ENCODE assay signal across 12 mouse cellular contexts in the genomic region with DNA sequence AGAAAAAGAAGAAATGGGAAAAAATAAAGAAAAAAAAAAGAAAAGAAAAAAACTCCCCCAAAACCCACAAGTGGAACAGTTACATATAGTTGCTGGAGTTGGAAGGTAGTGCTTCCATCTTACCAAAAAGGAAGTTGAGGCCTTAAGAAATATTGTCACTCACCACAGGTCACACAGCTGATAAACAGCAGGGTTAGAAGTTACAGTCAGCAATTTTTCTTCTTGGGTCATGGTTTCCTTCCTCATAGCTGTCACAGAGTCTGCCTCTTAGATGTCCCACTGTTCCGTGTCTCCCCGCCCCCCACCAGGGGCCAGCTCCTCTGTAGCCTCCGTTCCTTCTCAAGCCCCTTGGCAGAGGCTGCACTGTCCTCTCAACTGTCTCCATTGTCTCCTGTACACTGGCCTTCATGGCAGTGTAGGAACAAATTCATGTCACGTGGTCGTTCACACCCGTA. TPM values are rescaled to one million over a fixed set of nuclear protein-coding genes. Genes with fewer than 3 reads are reported as not detected.
DNase-seq lines count a peak whose midpoint lies in the region; TF ChIP-seq lines count a peak whose summit lies in the region.
"Had no signal": no experiment of that assay in that cellular context is flagged by ENCODE, and none has a peak within 500 bp of the region (broad histone marks: within the 10 kb centered on the region; RNA-seq: fewer than 3 reads in every experiment).

No protein-coding gene starts in this region.

- TF ChIP-seq POLR2A in bone marrow macrophage, adult 2 months (IDR thresholded peaks at IDR 0.05; ENCODE audit: borderline replicate concordance, low read depth, low read length), result no peak
- TF ChIP-seq POLR2A in cerebellum, adult 2 months (IDR thresholded peaks at IDR 0.05; ENCODE audit: borderline replicate concordance, insufficient read depth, low read length), result no peak

- peaks cover 15% of the 10 kb centered on the region; the same call in 1 of the 2 replicates for H3K36me3 ChIP-seq in macrophage (ENCODE audit: inconsistent target)
- H3K36me3 ChIP-seq: heart, embryonic 13.5 days; limb, embryonic 12.5 days had no signal

- peak overlapping the region; percentile 34 for H3K27ac ChIP-seq in bone marrow macrophage, adult 2 months (ENCODE audit: insufficient read depth, low read depth, low read length)
- H3K27ac ChIP-seq in macrophage, result peak overlapping the region; percentile 96
- H3K27ac ChIP-seq in cerebellum, adult 2 months (ENCODE audit: insufficient read depth, low read length), result no peak overlapping the region
- H3K27ac ChIP-seq: heart, embryonic 13.5 days; limb, embryonic 12.5 days had no signal

- DNase-seq in heart, adult 8-10 months (ENCODE audit: low spot score), result peak; percentile 20
- no peak for DNase-seq in heart, postnatal 25 days (ENCODE audit: low spot score)
- peak; percentile 46 for DNase-seq in kidney, postnatal 10 days
- no peak for DNase-seq in thymus, adult 18-20 months
- DNase-seq in cerebellum, adult 9-10 months, result no peak
- no peak for DNase-seq in cerebellum, adult 2 months
- DNase-seq: cerebellum, postnatal 36 days; right cerebral cortex, postnatal 25 days had no signal

- 6% methylated on average over 6 of the region's 6 CpGs for WGBS in macrophage (ENCODE audit: missing documents)
- WGBS in cerebellum, adult 2 months, result 79% methylated on average over 6 of the region's 6 CpGs

- H3K4me3 ChIP-seq in bone marrow macrophage, adult 2 months (ENCODE audit: insufficient read depth, low read length), result no peak overlapping the region
- no peak overlapping the region for H3K4me3 ChIP-seq in macrophage (ENCODE audit: inconsistent target)
- no peak overlapping the region for H3K4me3 ChIP-seq in cerebellum, adult 2 months (replicated peaks; ENCODE audit: insufficient read depth, low read depth, low read length)

- peaks cover 24% of the 10 kb centered on the region for H3K4me1 ChIP-seq in bone marrow macrophage, adult 2 months (ENCODE audit: control insufficient read depth, insufficient read depth, low read length)
- H3K4me1 ChIP-seq in cerebellum, adult 2 months (ENCODE audit: control insufficient read depth, insufficient read depth, low read length), result no peaks in the 10 kb centered on the region

- intact Hi-C loops in heart, postnatal 25 days (cut with DNase I), result loop anchor here (2.0 to 5.0 kb wide), 3 partner anchors 53 to 103 kb away; no protein-coding TSS in a partner anchor

- TF ChIP-seq CTCF in bone marrow macrophage, adult 2 months (IDR thresholded peaks at IDR 0.05; ENCODE audit: low read depth, low read length), result no peak
- TF ChIP-seq CTCF in cerebellum, adult 2 months (IDR thresholded peaks at IDR 0.05; ENCODE audit: borderline replicate concordance, insufficient read depth, low read depth, low read length), result no peak

- H3K79me2 ChIP-seq in macrophage (ENCODE audit: inconsistent target), result peaks cover 37% of the 10 kb centered on the region

- no peaks in the 10 kb centered on the region for H3K27me3 ChIP-seq in cerebellum, adult 2 months (ENCODE audit: control insufficient read depth, insufficient read depth, low read length)
- H3K27me3 ChIP-seq: heart, embryonic 13.5 days; limb, embryonic 12.5 days had no signal

RNA-seq across cellular contexts. Expression of gene Hacd4, which starts 1.0 kb away (rescaled TPM):
- 1 to 10 TPM; 4.0 to 5.6 (median 4.4) TPM for total RNA-seq in heart, adult 8-10 months (2022)
- total RNA-seq in heart, postnatal 25 days (2021), result 1 to 10 TPM; 5.3 to 5.9 TPM
- polyA plus RNA-seq in bone marrow macrophage, adult 2 months (2012; ENCODE audit: insufficient read depth, insufficient read length, missing spikeins), result 121 and 136 TPM in 2 replicates
- total RNA-seq in macrophage (2018; cell fraction: chromatin; rRNA removed), result 100 to 1,000 TPM in 1 of 26 experiments, 10 to 100 TPM in 25; 11.7 to 104 (median 41.1) TPM
- 100 to 1,000 TPM; 120 to 230 (median 186) TPM for total RNA-seq in macrophage (2018; cell fraction: cytosol; rRNA removed)
- total RNA-seq in macrophage (2018; cell fraction: nucleus; rRNA removed), result 100 to 1,000 TPM in 15 of 26 experiments, 10 to 100 TPM in 11; 20.5 to 230 (median 108) TPM
- polyA plus RNA-seq in macrophage (2018), result 53.4 to 180 TPM (median 165 TPM) in 3 replicates
- 0.54 and 0.76 TPM in 2 replicates for polyA plus RNA-seq in cerebellum, adult 2 months (2012; rRNA removed)

Comparison
In these comparisons a context has a peak if more than half of its experiments do, and no peak if none do; other contexts are left out.
1. DNase-seq: peak in heart, adult 8-10 months (single experiment) and kidney, postnatal 10 days (single experiment); none in heart, postnatal 25 days (single experiment), thymus, adult 18-20 months (0 of 2), cerebellum, adult 9-10 months (single experiment) and cerebellum, adult 2 months (0 of 2).
2. RNA of gene Hacd4, which starts 1.0 kb away (polyA plus RNA-seq): 53.4 to 180 TPM in macrophage and 121 to 136 TPM in bone marrow macrophage, adult 2 months; 0.54 to 0.76 TPM in cerebellum, adult 2 months; every median in the first group is over 10 times any median in the second.